Mouse (Mus musculus) ES-E14 (cell line): ENCODE results near the gene Ccdc57.

Experiments
- HCFC1 ChIP-seq: IDR thresholded peaks from 2 replicates; pipeline ENCODE4 v1.6.1; 2012; ENCODE audit warnings: low read length, inconsistent platforms, borderline replicate concordance; ENCODE audit not compliant: insufficient read depth
- MAFK ChIP-seq: IDR thresholded peaks from 2 replicates; pipeline ENCODE4 v1.6.1; 2014; ENCODE audit warnings: mild to moderate bottlenecking, low read depth, low read length, inconsistent platforms; ENCODE audit not compliant: insufficient read depth
- ZC3H11A ChIP-seq: IDR thresholded peaks from 2 replicates; pipeline ENCODE4 v1.6.1; 2012; ENCODE audit warnings: low read depth, mild to moderate bottlenecking, inconsistent platforms, low read length, borderline replicate concordance

- TF ChIP-seq HCFC1 (no peak), ZC3H11A (no peak), MAFK (no peak)
Observed at GRCm38 (mm10) chr11:120948328-120948727, 15.7 kb upstream of the Ccdc57 start, which contains the start of gene Slc16a3.
